Mouse (Mus musculus): ENCODE data around the gene Ppp1r3d.

Ppp1r3d gene

GRCm38 (mm10) chr2:178413481-178414260 is 601 bp downstream of the Ppp1r3d start:
- no peak for DNase-seq (ENCODE audit: low read depth, low spot score)

- no peak for DNase-seq (ENCODE audit: low read depth, low spot score)
Measured at GRCm38 (mm10) chr2:178413081-178413480, 1.2 kb downstream of the Ppp1r3d start.

- peak; percentile 83 for DNase-seq (ENCODE audit: low read depth, low spot score)
Measured at GRCm38 (mm10) chr2:178412598-178412997, 1.7 kb downstream of the Ppp1r3d start.

GRCm38 (mm10) chr2:178410286-178410685 is 4.0 kb downstream of the Ppp1r3d start:
- DNase-seq (ENCODE audit: low read depth, low spot score) = no peak

GRCm38 (mm10) chr2:178409024-178409423 is 5.2 kb downstream of the Ppp1r3d start:
- DNase-seq (ENCODE audit: low read depth, low spot score) = no peak

GRCm38 (mm10) chr2:178407053-178407815 is 7.0 kb downstream of the Ppp1r3d start, which contains the start of gene Sycp2:
Gene Sycp2 (minus strand): TSS chr2:178407685.
- DNase-seq (ENCODE audit: low read depth, low spot score) = no peak
